Mouse (Mus musculus): Measurements from ENCODE around the gene Dll4.

The Dll4 gene

DNA sequence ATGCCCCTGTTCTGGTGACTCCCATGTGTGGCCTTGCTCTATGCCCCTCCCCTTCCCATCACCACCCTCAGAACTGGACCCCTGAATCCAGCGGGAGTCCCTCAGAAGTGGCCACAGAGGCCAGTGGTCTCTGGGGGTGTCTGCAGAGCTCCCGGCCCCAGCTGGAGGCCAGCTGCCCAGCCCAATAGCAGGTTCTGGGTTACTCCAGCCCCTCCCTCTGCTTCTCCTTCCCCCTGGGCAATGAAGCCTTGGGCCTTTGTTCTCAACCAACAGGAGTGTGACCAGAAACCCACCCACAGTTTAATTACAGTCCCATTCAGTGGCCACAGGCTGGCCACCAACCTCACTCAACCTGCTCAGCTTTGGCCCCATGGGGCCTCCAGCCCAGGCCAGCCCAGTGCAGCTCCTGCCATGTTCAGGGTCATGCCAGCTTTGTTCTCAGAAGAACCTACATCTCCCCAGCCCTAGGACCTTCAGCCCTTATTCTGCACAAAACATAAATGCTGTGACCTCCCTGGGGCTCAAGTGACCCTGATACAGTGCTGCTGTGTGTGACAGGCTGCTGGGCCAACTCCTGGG is 13.1 kb upstream of the Dll4 start:
- DNase-seq, result no peak

GRCm38 (mm10) chr2:119313780-119314479 is 11.7 kb upstream of the Dll4 start:
- DNase-seq, result no peak

DNA sequence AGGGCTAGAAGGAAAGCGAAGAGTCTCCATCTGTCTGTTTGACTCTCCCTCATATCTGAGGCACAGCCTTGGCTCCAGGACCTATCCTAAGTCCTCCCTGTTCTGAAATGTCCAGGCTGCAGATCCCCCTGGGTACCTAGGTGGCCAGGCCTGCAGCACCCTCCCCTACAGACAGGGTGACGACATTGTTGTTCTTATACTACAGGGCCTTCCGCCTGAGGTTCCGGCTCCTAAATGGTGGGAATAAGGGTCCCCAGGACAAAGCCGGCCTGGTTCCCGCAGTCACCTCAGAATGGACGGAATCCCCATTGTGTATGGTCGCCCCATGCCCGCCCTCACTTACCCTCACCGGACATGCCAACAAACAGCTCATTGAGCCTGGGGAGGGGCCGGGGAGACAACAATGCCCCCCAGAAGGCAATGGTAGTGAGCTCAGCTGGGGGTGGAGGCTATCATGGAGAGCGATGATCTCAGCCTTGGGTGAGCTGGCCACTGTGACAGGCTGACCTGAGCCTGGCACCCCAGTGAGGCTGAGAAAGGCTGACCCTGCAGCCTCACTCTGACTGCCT is 10.8 kb upstream of the Dll4 start:
- no peak for DNase-seq

- DNase-seq, result no peak
These were observed 7.4 kb upstream of the Dll4 start for GRCm38 (mm10) chr2:119318043-119318710.

GRCm38 (mm10) chr2:119320571-119320970 is 5.0 kb upstream of the Dll4 start:
- DNase-seq, result no peak

DNA sequence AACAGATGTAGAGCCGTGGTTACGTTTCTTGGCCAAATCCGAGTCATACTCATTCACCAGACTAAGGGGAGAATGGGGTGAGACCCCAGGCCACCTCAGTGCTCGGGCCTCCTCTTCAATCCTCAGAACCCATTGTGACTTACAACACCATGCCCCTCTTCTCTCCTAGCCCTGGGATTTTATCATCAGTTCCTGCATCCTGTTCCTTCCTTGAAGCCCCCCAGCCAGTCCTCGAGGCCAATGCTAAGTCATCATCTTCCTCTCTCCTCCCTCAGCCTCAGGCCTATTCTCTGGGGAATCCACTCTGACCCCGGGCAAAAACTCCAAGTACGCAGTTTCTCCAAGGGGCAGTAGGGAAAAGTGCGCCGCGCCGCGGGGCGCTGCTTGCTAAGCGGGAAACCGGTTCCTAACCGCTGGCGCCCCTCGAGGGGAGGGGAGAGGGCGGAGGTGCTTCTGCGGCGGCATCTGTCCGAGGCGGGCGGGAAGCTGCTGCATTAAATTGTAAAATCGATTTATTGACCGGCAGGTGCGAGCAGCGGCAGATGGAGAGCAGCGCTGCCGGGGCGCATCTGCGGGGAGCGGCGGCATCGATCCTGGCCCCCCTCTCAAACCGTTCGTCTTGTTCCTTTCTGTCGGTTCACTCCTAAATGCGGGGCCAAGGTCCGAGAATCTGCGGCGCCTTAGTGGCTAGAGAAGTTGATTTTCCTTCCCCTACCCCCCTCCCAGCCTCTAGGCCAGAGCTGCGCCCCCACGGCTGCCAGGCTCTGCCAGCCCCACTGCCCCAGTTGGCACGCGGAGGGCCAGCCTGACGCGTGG is 3.6 kb upstream of the Dll4 start:
- DNase-seq, result peak; percentile 50

- DNase-seq, result peak; percentile 62
These were observed 2.8 kb upstream of the Dll4 start for GRCm38 (mm10) chr2:119322587-119323300.

- peak; percentile 48 for DNase-seq
These were observed 1.6 kb upstream of the Dll4 start for GRCm38 (mm10) chr2:119323866-119324575.

- peak; percentile 55 for DNase-seq
These were observed 837 bp upstream of the Dll4 start for GRCm38 (mm10) chr2:119324576-119325318.

DNA sequence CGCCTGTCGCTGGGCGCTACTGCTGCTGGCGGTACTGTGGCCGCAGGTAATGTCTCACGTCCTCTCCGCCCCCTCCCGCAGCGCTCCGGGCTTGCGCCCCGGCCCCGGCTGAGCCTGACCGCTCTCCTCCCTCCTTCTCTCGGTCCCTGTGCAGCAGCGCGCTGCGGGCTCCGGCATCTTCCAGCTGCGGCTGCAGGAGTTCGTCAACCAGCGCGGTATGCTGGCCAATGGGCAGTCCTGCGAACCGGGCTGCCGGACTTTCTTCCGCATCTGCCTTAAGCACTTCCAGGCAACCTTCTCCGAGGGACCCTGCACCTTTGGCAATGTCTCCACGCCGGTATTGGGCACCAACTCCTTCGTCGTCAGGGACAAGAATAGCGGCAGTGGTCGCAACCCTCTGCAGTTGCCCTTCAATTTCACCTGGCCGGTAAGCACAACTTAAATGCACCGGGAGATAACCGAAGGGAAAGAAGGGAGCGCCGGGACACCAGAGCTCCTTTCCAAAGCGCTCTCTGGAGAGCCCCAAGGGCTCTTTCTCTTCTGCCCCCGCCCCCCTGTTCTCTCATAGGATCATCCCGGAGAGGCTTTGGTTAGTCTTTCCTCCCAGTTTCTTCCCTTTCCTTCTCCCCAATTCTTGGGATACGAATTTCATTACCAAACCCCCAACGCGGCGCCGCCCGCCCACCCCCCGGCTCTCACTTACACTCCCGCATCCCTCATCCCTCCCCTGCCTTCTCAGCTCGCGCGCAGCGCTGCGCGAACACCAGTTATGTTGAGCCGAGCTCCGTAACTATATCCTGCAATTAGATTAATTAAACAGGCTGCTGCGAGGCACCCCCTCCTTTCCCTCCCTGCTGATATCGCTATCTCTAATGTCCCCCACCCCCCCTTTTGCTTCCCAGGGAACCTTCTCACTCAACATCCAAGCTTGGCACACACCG is 847 bp downstream of the Dll4 start:
- peak; percentile 33 for DNase-seq

- DNase-seq, result peak; percentile 80
These were observed 1.5 kb downstream of the Dll4 start for GRCm38 (mm10) chr2:119327102-119327480.

DNA sequence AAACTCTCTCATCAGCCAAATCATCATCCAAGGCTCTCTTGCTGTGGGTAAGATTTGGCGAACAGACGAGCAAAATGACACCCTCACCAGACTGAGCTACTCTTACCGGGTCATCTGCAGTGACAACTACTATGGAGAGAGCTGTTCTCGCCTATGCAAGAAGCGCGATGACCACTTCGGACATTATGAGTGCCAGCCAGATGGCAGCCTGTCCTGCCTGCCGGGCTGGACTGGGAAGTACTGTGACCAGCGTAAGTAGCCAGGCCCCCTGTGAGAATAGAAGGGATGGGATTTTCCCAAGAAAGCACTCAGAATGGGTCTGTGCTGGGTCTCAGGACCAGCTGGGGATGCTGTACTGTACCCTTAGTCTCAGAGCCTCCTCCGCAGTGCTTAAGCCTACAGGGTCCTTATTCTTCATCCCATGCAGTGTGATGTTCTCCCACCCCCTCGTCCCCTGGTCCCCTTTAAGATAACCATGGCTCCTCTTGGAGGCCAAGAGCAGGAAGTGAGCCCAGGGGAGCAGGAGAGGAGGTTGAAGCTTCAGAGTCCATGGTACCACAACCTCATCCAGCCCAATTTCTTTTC is 2.5 kb downstream of the Dll4 start:
- DNase-seq, result no peak

DNA sequence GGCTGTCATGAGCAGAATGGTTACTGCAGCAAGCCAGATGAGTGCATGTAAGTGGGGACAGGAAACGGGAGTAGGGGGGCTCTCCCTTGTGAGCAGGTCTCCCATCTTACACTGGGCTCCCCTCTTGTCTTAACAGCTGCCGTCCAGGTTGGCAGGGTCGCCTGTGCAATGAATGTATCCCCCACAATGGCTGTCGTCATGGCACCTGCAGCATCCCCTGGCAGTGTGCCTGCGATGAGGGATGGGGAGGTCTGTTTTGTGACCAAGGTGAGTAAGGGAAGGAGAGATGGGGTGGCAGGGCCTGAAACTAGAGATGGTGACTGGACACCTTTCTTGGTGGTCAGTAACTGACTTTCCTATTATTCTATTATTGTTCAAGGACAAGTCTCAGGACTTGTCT is 3.0 kb downstream of the Dll4 start:
- DNase-seq, result no peak

DNA sequence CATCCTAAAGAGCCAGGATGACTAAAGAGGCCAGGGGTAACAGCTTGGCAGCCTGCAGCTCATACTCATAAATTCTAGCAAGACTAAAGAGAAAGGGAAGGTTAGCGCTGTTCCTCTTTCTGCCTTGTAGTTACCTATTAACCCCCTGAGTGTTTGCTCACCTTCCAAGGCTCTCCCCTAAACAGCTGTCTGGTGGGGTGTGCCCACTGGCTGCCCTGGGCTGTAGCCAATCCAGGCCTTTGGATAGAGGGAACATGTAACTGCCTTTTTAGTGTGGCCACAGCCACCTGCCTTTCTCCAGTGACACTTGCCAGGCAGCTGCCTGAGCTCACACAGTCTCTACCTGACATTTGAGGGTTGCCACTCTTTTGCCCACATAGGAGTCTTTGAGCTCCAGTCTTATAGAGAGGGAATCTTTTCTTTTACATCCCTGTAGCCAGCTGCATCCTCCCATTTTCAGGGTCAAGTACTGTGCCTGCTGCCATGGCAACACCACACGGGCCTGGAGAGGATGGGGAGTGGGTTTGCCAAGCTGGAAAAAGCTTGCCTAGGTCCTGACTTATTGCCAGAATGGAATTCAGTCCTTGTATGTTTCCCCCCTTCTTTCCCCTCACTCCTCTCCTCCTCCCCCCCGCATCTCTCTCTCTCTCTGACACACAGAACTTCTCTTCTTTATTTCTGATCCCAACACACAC is 3.7 kb downstream of the Dll4 start:
- no peak for DNase-seq

DNA sequence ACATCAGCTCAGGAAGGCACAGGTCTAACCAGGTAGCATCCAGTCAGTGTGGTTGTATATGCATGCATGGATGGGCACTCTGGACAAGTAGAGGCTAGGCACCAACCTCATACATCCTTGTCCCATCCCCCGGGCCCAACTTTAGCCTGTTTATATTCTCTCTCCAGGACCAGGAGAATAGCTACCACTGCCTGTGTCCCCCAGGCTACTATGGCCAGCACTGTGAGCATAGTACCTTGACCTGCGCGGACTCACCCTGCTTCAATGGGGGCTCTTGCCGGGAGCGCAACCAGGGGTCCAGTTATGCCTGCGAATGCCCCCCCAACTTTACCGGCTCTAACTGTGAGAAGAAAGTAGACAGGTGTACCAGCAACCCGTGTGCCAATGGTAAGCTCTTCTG is 5.2 kb downstream of the Dll4 start:
- no peak for DNase-seq

GRCm38 (mm10) chr2:119332177-119332661 is 6.6 kb downstream of the Dll4 start:
- DNase-seq, result no peak

GRCm38 (mm10) chr2:119334135-119334534 is 8.6 kb downstream of the Dll4 start:
- DNase-seq, result no peak

GRCm38 (mm10) chr2:119334964-119335525 is 9.5 kb downstream of the Dll4 start:
- DNase-seq, result no peak
